Mouse (Mus musculus): Measurements from ENCODE around the gene Ldlrad3.

- TF ChIP-seq CTCF (IDR thresholded peaks at IDR 0.05; ENCODE audit: low read depth) (peak; percentile 86), EP300 (IDR thresholded peaks at IDR 0.05; ENCODE audit: low read depth) (no peak)
These were observed 280.4 kb downstream of the Ldlrad3 start for GRCm38 (mm10) chr2:101905534-101906378.
